Mouse (Mus musculus) gastrocnemius, postnatal 14 days (tissue): Measurements from ENCODE around the gene Aip. TPM values are rescaled to one million over a fixed set of nuclear protein-coding genes. Genes with fewer than 3 reads are reported as not detected.
A peak's percentile ranks its signal among the peaks of the same experiment; 100 is the strongest.

Experiments used
- DNase-seq: peaks from one replicate; pipeline ENCODE4 v3.0.0; 2021; ENCODE audit warnings: mixed read lengths
- intact Hi-C: fragments of 180-260 bp; cut with DNase I; formaldehyde crosslinking; loops from one replicate; pipeline ENCODE4 v1.15.1; 2025; ENCODE audit warnings: low total_unique reads
- total RNA-seq, 2 experiments: library from RNA; stranded (reverse); gene quantifications; 2 replicates each; pipeline ENCODE4 v1.2.3; 2021

Aip gene
- total RNA-seq, 2 experiments from 2014 or later: 51.4 to 57.9 TPM

GRCm38 (mm10) chr19:4154437-4155222 lies 29.0 kb upstream of the Aip start:
- DNase-seq: no peak
- intact Hi-C loops: no loop called here

DNA sequence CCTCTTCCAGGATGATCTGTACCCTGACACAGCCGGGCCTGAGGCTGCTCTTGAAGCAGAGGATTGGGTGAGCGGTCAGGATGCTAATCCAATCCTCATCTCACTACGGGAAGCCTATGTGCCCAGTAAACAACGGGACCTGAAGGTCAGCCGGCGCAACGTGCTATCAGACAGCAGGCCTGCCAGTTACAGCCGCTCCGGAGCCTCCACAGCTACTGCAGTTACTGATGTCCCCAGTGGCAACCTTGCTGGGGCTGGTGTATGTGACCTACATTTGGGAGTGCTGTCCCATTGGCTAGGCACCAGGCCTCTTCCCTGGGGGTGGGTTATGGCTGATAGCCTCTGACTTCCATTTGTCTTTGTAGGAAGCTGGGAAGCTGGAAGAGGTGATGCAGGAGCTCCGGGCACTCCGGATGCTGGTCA lies 27.6 kb upstream of the Aip start, which contains the start of gene Ptprcap:
TSS of gene Ptprcap (plus strand) at position 373 of the 423 bp plus-strand sequence.
- intact Hi-C loops: no loop called here

DNA sequence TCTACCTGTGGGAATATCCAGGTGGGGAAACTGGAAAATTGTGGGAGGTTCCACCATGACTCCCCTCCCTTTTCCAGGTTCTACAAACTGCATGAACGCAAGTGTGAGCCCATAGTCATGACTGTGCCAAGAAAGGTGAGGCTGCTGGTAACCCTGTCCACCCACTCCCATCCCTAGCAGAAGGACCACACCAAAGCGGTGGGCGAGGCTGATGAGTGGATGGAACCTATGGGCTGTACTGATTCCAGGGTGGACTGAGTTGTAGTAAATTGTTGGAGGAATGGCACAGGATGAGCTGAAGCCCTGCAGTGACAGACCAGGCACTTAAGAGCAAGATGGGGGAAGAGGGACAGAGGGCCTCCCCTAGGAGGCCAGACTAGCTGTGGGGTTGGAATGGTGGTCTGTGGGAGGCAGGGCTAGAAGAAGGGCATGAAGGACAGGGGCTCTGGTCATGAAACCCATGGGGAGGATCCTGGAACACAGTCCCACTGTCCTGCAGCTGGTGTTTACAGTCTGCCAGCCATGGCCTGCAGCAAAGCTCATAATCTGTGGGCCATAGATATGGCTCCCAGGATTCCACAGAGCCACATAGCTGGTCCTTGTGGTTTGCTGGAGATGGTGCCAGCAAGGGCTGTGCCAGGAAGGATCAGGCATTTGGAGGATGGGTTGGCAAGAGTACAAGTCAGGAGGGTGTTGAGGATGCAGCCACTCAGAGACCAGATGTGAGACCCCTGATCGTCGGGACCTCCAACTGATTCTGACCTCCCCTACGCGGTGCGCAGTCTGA lies 27.0 kb upstream of the Aip start:
- no peak for DNase-seq
- intact Hi-C loops: no loop called here

More for the DNA sequence above, 27.6 kb upstream of the Aip start, which contains the start of gene Ptprcap:
- DNase-seq: no peak

DNA sequence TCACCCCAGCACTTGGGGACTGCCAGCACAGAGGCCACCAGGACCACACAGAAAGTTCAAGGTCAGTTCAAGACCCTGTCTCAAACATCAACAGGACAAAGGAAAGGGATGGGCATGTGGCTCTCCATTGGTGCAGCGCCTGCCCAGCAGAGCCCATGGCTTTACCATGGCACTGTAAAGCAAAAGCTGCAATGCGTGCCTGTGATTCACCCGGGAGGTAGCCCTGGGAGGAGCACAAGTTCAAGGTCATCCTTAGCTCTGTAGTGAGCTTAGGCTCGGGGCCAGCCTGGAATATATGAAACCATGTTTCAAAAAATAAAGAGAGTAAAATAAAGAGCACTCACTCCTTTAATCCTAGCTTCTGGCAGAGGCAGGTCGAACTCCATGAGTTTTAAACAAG lies 26.2 kb upstream of the Aip start:
- intact Hi-C loops: no loop called here
- no peak for DNase-seq

DNA sequence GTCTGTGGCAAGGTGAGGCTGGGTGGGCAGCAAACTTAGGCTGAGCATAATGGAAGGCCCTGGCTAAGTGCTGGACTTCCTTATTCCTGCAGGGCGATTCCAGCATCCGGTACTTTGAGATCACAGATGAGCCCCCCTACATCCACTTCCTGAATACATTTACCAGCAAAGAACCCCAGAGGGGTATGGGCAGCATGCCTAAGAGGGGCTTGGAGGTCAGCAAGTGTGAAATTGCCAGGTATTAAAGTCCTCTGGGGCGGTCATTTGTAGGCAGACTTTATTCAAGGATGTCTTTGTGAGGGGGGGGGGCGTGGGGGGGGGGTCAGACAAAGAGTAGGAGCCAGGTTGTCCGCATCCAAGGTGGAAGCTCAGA lies 25.8 kb upstream of the Aip start:
- no peak for DNase-seq
- intact Hi-C loops: no loop called here

GRCm38 (mm10) chr19:4150567-4151487 lies 25.2 kb upstream of the Aip start:
- intact Hi-C loops: no loop called here
- no peak for DNase-seq

DNA sequence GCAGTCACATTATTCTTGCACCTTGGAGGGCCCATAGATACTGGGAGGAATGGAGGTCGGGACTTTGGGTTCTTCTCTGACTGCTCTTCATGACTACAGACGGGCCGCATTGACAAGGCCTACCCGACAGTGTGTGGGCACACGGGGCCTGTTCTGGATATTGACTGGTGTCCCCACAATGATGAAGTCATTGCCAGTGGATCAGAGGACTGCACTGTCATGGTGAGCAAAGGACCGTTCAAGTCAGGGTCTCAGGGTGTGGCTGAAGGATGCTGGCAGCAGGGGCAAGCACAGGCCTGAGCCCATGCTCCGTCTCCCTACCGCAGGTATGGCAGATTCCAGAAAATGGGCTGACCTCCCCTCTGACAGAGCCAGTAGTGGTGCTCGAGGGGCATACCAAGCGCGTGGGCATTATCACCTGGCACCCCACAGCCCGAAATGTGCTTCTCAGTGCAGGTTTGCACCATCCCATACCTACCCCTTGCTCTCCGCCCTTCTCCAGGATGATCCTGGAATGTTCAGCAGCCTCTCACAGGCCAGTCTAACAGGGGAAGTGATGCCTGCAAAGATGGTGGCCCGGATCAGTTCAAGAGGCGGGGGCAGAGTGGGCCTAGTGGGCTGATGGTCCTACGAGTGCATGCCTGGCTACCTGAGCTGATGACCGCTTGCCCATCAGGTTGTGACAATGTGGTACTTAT lies 24.3 kb upstream of the Aip start:
- intact Hi-C loops: no loop called here
- no peak for DNase-seq

DNA sequence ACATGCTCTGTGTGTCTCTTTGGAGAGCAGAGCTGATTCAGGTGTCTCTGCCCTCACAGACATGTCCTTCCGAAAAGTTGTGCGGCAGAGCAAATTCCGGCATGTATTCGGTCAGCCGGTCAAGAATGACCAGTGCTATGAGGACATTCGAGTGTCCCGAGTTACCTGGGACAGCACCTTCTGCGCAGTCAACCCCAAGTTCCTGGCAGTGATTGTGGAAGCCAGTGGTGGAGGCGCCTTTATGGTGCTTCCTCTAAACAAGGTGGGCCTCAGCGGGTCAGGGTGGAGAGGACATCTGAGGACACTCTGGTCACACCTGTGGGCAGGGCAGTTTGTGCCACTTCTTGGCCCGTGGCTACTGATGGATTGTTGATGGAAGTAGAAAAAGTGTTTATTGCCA lies 23.6 kb upstream of the Aip start:
- intact Hi-C loops: no loop called here
- no peak for DNase-seq

- intact Hi-C loops: no loop called here
Measured at GRCm38 (mm10) chr19:4148819-4149218, 23.2 kb upstream of the Aip start.

GRCm38 (mm10) chr19:4148491-4148806 lies 22.8 kb upstream of the Aip start, which contains the start of gene Coro1b:
Gene Coro1b, plus strand, starts transcription at chr19:4148619.
- DNase-seq: peak; percentile 96
- intact Hi-C loops: no loop called here

More at GRCm38 (mm10) chr19:4148819-4149218, 23.2 kb upstream of the Aip start:
- DNase-seq: no peak

DNA sequence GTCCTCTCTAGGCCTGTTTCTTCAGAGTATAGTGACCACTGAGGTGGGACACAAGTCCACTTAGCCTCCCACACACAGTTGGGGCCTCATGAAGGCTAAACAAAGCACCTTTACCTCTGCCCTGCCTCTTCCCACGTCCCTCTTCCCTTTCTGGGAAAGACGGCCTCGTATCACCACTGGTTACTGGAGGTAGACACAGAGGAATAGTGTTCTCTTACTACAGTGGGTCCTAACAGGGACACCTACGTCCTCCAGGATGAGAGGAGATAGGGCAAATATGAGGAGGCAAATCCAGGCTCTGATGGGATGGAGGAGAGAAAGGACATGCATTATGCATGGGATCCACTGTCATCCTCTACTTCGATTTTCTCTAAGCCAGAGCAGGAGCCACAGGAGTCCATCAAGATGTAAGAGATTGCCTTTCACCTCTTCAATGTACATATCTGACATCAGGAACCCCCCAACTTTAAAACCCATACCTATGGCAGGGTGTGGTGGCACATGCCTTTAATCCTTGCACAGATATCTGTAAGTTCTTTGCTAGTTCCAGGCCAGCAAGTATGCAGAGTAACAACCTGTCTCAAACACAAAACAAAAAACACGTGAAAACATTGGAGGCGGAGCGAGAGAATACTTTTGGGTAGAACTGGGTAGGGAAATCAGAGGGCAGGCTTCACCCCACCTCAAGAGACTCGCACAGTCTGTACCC lies 22.3 kb upstream of the Aip start:
- intact Hi-C loops: no loop called here
- no peak for DNase-seq

DNA sequence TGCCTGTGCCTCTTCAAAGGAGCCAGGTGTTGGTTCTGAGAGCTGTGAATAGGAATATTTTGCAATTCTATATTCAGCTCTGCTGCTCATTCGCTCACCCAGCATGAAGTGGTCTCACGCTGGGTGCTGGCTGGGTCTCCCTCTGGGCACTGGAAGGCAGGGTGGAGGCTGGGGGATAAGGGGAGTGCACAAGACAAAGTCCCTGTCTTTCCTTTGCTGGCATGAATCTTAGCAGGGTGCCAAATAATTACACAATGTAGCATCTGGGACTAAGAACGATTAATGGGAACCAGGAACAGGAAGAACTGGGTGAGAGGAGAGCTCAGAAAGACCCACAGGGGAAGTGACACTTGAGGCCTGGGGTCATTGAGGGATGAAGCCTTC lies 21.4 kb upstream of the Aip start:
- intact Hi-C loops: no loop called here
- no peak for DNase-seq

GRCm38 (mm10) chr19:4146366-4147021 lies 20.8 kb upstream of the Aip start:
- no peak for DNase-seq
- intact Hi-C loops: no loop called here

GRCm38 (mm10) chr19:4145936-4146335 lies 20.3 kb upstream of the Aip start:
- DNase-seq: no peak
- intact Hi-C loops: no loop called here

DNA sequence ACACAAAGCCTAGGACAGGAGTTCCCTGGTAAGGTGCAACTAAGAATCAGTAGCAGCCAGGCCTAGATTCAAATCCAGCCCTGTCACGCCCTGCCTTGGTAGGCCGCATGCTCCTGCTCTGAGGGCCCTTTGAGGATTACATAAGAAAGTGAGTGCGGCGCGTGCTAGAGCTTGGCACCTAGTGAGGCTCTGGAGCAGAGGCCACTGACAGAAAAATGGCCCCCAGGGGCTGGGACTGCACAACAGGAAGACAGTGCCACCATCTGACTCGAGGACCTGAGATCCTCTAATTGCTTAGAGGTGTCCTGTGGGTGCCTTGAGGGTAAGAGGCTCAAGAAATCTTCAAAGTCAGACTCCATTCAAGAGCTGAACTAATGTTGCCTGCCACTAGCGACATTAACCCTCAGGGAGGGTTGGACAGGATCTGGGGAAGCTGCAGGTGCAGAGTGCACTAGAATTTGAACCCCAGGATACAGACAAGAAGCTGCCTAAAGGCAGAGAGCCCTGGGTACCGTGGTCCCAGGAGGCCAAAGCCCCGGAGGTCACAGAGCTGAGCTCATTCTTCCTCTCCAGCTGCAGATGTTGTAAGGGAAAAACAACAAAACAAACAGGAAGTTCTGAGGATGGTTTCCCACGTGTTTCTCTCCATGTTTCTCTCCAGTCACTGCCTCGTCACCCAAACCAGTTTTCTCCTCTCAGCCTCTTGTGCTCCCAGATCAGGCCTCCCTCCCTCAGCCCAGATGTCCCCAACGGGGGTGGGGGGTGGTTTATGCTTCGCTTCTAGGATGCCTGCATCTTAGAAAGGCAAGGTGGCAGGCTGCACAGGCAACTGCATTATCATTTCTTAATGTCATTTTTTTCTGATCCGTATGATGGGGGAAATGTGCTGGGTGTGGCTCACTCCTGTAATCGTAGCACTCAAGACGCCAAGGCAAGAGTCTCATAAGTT lies 19.2 kb upstream of the Aip start:
- intact Hi-C loops: no loop called here
- DNase-seq: no peak

GRCm38 (mm10) chr19:4143759-4144268 lies 18.2 kb upstream of the Aip start, which contains the start of gene Cabp4:
Gene Cabp4, minus strand, starts transcription at chr19:4144033.
- no peak for DNase-seq

More at GRCm38 (mm10) chr19:4143759-4144268, 18.2 kb upstream of the Aip start, which contains the start of gene Cabp4:
- intact Hi-C loops: no loop called here
